Mouse (Mus musculus) CD4-positive helper T cell, adult 2 months (primary cell): ENCODE results near the gene 4930568D16Rik.

Experiments
- DNase-seq: peaks from one replicate; pipeline ENCODE4 v3.0.0-alpha.2; 2012; ENCODE audit warnings: low read depth, missing footprints, low spot score

Gene 4930568D16Rik

DNA sequence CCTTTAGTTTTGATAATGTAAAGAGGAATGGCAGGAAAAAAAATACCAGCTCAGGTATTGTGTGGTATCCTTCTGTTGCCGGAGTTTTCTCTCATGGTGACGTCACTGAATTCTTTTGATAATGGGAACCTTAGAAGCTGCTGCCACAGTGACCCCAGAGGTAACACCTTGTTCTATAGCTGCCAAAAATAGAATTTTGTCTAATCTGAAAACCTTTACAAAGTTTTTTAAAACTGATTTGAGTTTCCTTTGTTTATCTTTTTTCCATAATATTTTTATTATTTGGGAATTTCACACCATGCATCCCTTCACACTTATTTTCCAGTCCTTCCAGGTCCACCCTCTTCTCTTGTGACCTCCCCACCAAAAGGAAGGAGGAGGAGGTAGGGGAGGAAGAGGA is at the start of gene 4930568D16Rik:
4930568D16Rik (minus strand) TSS at position 101 of the 400 bp plus-strand sequence.
- no peak for DNase-seq

DNA sequence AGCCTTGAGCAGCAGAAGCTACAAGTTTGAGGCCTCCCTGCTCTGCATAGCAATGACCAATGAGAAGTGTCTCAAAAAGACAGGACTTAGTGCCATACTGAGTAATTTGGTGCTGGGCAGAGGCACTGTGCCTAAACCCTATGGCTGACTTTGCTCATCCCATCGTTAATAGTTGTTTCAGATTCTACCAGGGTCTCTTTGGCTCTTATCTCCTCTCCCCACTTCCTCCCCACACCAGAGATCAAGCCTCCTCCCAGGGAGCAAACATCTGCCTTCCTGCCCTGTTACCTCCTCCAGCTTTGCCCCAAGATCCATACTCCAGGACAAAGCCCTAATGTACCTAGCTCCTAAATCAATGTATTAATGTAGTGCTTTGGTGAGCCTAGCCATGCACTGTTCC is 49.7 kb upstream of the 4930568D16Rik start:
- DNase-seq: no peak

DNA sequence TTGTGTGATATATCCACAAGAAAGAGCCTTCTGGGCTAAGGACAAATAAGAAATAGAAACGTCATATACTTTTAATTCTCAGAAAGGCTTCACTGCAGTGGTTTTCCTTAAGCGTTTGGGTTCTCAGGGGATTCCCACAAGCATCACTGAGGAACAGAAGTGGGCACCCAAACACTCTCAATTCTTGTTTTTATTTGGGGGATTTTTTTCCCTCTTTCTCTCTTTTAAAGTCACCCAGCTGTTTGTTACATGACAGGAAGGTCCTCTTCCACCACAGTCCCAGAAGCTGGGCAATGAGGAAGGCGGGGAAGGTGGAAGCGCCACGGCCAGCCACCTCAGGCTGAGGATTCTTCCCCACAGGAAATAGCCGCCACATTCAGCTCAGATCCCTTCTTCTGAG is 48.9 kb upstream of the 4930568D16Rik start:
- no peak for DNase-seq

- DNase-seq: peak; percentile 25
Observed at GRCm38 (mm10) chr2:35412810-35413209, 45.3 kb upstream of the 4930568D16Rik start.

- peak; percentile 64 for DNase-seq
Observed at GRCm38 (mm10) chr2:35412246-35412645, 44.7 kb upstream of the 4930568D16Rik start.

- peak; percentile 62 for DNase-seq
Observed at GRCm38 (mm10) chr2:35411640-35412190, 44.2 kb upstream of the 4930568D16Rik start.

DNA sequence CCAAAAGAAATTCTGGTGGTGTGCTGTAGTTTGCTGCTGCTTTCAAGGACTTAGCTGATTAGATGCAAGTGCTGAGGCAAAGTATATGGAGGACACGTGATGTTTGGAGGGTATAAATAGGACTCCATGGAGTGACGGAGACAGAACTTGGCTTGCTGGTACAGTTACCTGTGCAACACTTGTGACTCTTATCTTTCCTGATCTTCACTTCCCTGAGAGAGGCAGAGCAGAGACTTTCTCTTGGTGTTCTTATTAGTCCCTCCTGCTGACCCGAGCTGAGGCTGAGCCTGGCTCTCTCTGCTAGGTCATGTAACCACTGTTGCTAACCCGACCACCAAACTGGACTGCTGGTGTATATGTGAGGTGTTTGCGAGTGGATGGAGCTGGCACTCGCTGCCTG is 41.9 kb upstream of the 4930568D16Rik start:
- no peak for DNase-seq

GRCm38 (mm10) chr2:35408409-35409110 is 41.0 kb upstream of the 4930568D16Rik start:
- no peak for DNase-seq

GRCm38 (mm10) chr2:35407878-35408277 is 40.3 kb upstream of the 4930568D16Rik start:
- DNase-seq: no peak

GRCm38 (mm10) chr2:35407266-35407665 is 39.7 kb upstream of the 4930568D16Rik start:
- DNase-seq: no peak

DNA sequence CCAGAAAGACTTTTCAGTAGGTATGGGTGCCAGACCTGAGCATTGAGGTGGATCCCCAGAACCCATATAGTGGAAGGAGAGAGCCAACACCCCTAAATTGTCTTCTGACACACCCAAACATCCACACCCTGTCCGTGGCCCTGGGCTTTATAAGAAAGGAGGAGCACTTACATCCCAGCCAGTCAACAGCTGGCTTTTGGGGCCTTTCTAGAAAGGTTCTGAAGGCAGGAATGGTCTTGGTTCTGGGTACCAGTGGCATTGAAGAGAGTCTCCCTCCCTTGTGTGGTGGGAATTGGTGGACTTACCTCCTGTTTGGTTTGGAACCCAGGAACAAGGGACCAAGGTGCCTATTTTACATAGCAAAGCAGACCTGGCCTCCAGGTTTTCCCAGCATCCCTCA is 39.1 kb upstream of the 4930568D16Rik start:
- DNase-seq: no peak

- no peak for DNase-seq
Observed at GRCm38 (mm10) chr2:35402391-35402790, 34.9 kb upstream of the 4930568D16Rik start.

DNA sequence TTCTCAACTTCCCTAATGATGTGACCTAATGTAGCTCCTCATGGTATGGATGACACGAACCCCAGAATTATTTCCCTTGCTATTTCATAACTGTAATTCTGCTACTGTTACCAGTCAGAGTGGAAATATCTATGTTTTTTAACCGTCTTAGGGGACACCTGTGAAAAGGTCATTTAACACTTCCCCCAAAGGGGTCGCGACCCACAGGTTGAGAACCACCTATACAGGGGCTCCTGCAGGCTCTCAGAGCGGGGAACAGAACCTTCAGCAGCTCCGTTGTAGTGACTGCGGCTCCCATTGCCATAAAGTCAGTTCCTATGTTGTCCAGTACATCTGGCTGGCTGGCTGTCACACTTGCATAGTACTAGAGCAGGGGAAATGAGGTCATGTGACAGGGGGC is 33.2 kb upstream of the 4930568D16Rik start:
- no peak for DNase-seq

DNA sequence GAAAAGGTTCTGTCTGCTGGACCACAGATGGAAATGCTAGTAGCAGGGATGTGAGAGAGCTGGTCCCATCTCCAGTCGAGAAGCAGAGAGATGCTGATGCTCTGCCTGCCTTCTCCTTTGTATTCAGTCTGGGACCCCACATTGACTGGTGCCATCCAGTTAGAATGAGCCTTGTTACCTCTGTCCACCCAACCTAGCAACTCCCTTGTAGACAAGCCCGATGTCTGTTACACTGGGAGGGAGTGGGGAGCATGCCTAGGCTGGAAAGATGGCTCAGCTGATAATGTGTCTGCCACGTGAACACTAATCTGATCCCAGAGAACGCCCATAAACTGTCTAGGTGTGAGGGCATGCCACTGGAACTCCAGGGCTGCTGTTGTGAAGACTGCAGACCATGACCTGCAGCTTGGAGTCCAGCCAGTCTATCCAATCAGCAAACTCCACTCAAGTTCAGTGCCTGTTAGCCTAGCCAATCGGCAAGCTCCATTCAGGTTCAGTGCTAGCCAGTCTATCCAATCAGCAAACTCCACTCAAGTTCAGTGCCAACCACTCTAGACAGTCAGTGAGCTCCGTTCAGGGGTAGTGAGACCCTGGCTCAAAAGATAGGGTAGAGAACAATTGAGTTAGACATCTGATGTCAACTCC is 30.8 kb upstream of the 4930568D16Rik start:
- no peak for DNase-seq

DNA sequence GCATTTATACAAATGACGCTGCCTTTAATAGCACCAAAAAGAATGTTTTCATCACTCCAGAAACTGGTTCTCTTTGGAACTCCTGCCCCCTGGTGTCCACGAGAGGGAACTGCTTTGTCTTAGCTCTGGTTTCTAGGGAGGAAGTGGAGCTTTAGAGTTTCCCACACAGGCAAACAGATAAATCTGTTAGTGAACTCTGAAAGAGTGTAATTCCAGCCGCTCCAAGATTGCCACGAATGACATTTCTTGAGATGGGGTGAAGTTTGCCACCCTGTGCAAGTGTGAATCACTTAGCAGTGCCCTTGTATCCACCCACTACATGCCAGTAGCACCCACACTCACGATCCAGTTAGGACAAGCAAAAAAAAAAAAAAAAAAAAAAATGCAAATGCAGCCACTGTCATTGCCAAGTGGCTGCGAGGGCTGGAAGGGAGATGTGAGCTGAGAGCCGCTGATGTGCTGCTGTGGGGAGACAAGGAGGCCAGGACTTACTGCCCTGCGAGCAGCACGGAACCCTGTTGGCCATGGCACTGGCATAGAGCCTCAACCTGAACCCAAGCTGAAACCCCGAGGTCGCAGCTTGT is 30.2 kb upstream of the 4930568D16Rik start:
- DNase-seq: peak; percentile 71

DNA sequence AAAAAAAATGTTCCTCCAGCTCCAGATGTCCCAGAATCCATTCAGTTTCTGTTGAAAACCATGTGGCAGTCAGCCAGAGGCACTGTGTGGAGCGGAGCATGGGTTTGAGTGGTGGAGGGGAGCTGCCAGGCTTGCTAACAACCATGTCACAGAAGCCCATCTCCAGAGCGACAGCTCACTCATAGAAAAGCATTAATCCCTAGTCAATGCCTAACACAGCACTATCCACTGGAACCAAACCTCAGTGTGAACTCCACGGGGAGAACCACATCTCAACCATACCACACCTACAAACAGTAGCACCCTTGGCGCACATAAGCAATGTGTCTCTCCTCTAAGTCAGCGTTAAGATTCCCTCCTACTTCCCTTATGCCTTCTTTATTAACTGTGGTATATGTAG is 29.6 kb upstream of the 4930568D16Rik start, which contains the start of gene 4930402F06Rik:
4930402F06Rik (minus strand) TSS at position 80 of the 400 bp plus-strand sequence.
- DNase-seq: no peak

GRCm38 (mm10) chr2:35385441-35385871 is 17.9 kb upstream of the 4930568D16Rik start:
- no peak for DNase-seq

DNA sequence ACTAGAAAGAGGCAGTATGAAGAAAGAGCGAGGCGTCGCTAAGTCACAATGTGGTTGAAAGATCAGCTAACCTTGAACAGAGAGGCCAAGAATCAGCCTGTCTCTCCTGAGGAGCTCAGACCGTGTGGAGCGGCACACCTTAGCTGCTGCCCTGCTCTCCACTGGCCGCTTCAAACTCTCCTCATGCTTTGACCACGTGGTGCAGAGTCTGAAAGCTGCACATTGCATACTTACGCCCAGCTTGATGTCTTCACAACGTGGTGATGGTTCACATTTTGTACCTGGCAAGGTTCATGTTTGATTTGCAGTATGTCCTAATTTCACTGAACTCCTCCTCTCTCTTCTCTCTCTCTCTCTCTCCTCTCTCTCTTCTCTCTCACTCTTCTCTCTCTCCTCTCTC is 11.8 kb upstream of the 4930568D16Rik start:
- no peak for DNase-seq

DNA sequence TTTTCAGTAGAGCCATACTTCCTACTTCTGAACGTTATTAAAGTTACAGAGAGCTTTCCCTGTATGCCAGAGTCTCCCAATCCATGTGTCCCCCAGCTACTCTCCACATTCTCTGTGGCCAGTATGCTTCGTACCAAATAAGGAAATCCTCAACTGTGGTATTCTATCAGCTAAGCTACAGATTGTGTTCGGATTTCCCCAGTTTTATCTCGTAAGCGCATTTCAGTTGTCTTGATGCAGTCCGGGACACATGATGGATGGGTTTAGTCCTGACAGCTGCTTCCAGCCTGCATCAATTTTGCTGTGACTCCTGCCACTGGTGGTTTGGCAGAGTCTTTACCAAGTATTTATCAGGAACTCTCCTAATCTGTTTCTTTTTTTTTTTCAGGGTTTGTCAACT is 10.1 kb upstream of the 4930568D16Rik start:
- no peak for DNase-seq

DNA sequence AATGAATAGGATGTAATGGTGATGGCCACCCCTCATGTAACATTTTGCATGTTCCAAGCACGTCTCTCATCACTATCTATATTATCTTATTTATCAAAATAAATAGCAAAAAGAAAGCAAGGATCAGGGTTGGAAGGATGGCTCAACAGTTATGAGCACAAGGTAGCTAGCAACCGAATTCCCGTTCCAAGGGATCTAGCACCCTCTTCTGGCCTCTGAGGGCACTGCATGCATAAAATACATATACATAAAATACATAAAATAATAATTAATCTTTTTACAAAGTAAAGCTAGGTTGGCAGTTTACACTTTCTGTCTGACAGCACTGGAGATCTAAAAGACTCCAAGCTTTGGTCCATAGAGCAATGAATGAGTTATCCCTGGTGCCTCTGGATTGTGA is 5.5 kb upstream of the 4930568D16Rik start:
- peak; percentile 12 for DNase-seq

DNA sequence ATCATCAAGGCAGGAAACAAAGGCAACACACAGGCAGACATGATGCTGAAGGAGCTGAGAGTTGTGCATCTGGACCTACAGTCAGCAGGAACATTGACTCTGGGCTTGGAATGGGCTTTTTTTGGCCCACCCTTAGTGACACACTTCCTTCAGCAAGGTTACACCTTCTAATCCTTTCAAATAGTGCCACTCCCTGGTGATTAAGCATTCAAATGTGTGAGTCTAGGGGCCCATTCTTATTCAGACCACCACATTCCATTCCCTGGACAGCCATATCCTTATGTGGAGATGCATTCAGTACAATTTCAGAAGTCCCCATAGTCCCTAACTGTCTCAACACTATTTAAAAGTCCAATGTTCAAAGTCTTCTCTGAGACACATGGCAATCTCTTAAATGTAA is 3.2 kb upstream of the 4930568D16Rik start:
- no peak for DNase-seq

GRCm38 (mm10) chr2:35349184-35349583 is 18.3 kb downstream of the 4930568D16Rik start:
- peak; percentile 45 for DNase-seq
